Mouse (Mus musculus) left cerebral cortex, adult 2 months (tissue): ENCODE measurements around the gene Zfp750. TPM values are rescaled to one million over a fixed set of nuclear protein-coding genes. Genes with fewer than 3 reads are reported as not detected.

Experiments
- DNase-seq, 2 experiments: peaks; one replicate each; pipeline ENCODE4 v3.0.0; 2021 to 2022; ENCODE audit warnings: low spot score in 2 of 2, mixed read lengths in 1 of 2; ENCODE audit errors: extremely low spot score in 1 of 2
- H3K27ac ChIP-seq: fragments of 200-600 bp; 2 replicates; pipeline ENCODE4 v1.8.1; 2022
- H3K4me3 ChIP-seq: fragments of 200-600 bp; 2 replicates; pipeline ENCODE4 v1.8.1; 2022
- CTCF ChIP-seq: fragments of 200-600 bp; IDR thresholded peaks from 2 replicates; pipeline ENCODE4 v1.8.1; 2022; ENCODE audit warnings: antibody characterized with exemption, mild to moderate bottlenecking, moderate library complexity
- intact Hi-C: fragments of 180-260 bp; cut with DNase I; formaldehyde crosslinking; loops from one replicate; pipeline ENCODE4 v1.15.1; 2025
- long read RNA-seq, 2 experiments: library from polyadenylated mRNA; stranded (forward); transcript quantifications; one replicate each; pipeline ENCODE4 v2.0.0; 2021; ENCODE audit warnings: borderline mapping rate in 2 of 2
- total RNA-seq, 2 experiments: library from RNA; stranded (reverse); gene quantifications; 2 replicates each; pipeline ENCODE4 v1.2.3; 2021

The Zfp750 gene
- under 1 TPM; 0.09 to 0.16 TPM for total RNA-seq
- long read RNA-seq, experiment 1 = 0 reads
- long read RNA-seq, experiment 2, partial matches to known transcripts = 0 of 1 reads
- long read RNA-seq, experiment 2, other reads (novel, unspliced or antisense) = 0 of 1 reads

DNA sequence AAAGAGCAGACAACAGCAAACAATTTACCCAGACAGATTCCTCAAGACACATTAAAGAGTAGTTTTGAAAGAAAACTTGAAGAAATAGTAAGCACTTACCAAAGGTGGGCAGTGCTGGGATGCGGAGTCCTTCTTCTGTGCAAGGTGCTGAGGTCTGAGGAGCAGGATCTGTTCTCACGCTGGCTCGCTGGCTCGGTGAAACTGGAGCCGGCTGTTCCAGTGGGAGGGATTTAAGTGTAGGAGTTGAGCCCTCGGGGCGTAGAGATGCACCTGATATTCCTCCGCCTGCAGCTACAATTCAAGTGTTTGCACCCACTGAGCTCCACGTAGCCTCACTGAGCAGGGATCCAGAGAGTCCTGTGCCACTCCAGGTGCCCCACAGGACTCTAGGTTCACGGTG is at the start of gene Zfp750:
Gene Zfp750, minus strand, starts transcription at position 203 of the 400 bp plus-strand sequence.
- no peak within 1 kb of the TSS for H3K27ac ChIP-seq
- intact Hi-C loops = no loop called here
- no peak for TF ChIP-seq CTCF
- DNase-seq = peak in 1 of 2 experiments; percentile 18
- H3K4me3 ChIP-seq = no peak within 1 kb of the TSS

GRCm38 (mm10) chr11:121564265-121564664 is 45.1 kb upstream of the Zfp750 start:
- Histone ChIP-seq H3K27ac (no peak overlapping the region), H3K4me3 (no peak overlapping the region)
- DNase-seq = no peak
- TF ChIP-seq CTCF = no peak
- intact Hi-C loops = no loop called here

- intact Hi-C loops = no loop called here
- Histone ChIP-seq H3K27ac (no peak overlapping the region), H3K4me3 (no peak overlapping the region)
- TF ChIP-seq CTCF = no peak
- DNase-seq = no peak
Observed at GRCm38 (mm10) chr11:121563312-121563711, 44.2 kb upstream of the Zfp750 start.

DNA sequence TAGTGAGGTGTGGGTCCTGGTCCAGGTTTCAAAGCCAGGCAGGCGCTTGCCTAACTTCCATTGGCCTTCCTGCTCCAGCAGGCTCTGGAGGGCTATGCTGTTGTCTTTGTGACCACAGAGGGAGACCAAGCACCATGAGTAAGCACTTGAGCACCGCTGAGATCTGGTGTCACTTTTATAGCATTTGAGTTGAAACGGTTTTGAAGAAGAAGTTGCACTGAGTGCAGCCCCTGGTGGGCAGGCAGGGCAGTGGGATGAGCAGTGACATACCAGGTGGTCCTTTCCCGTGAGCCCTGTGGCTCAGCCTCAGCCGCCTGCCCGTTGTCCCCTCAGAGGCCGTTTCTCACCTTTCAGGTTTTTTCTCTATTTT is 41.1 kb upstream of the Zfp750 start:
- TF ChIP-seq CTCF = no peak; the same call in 1 of the 2 replicates
- no peak for DNase-seq
- intact Hi-C loops = no loop called here
- Histone ChIP-seq H3K27ac (no peak overlapping the region), H3K4me3 (no peak overlapping the region)

- no peak overlapping the region for H3K4me3 ChIP-seq
- no peak for TF ChIP-seq CTCF
- DNase-seq = no peak
- intact Hi-C loops = no loop called here
- H3K27ac ChIP-seq = no peak overlapping the region
Observed at GRCm38 (mm10) chr11:121559527-121560293, 40.6 kb upstream of the Zfp750 start.

- no peak for TF ChIP-seq CTCF
- no peak overlapping the region for H3K27ac ChIP-seq
- DNase-seq = no peak
- H3K4me3 ChIP-seq = no peak overlapping the region
- intact Hi-C loops = no loop called here
Observed at GRCm38 (mm10) chr11:121558522-121558921, 39.4 kb upstream of the Zfp750 start.

- Histone ChIP-seq H3K27ac (no peak overlapping the region), H3K4me3 (no peak overlapping the region)
- TF ChIP-seq CTCF = no peak
- DNase-seq = no peak
- intact Hi-C loops = no loop called here
Observed at GRCm38 (mm10) chr11:121557946-121558345, 38.8 kb upstream of the Zfp750 start.

GRCm38 (mm10) chr11:121556727-121557126 is 37.6 kb upstream of the Zfp750 start:
- Histone ChIP-seq H3K27ac (no peak overlapping the region), H3K4me3 (no peak overlapping the region)
- DNase-seq = no peak
- no peak for TF ChIP-seq CTCF
- intact Hi-C loops = no loop called here

DNA sequence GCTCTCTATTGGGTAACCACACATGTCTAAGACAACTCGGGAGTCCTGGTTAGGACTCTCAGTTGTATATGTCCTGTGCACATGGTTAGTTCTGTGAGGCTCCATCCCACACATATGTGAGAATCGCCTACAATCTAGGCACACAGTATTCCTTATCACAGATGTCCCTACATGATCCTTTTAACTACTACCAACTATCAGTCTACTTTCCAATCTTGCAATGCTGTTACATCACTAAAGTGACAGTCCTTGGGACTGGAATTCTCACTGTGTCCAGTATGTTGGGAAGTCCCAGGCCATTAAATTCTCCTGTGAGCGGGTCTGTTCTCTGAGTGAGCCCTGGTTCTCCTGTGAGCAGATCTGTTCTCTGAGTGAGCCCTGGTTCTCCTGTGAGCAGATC is 34.3 kb upstream of the Zfp750 start:
- TF ChIP-seq CTCF = no peak
- intact Hi-C loops = no loop called here
- Histone ChIP-seq H3K27ac (no peak overlapping the region), H3K4me3 (no peak overlapping the region)
- DNase-seq = no peak

- H3K27ac ChIP-seq = no peak overlapping the region
- no peak for DNase-seq
- H3K4me3 ChIP-seq = no peak overlapping the region
- TF ChIP-seq CTCF = no peak
- intact Hi-C loops = no loop called here
Observed at GRCm38 (mm10) chr11:121552846-121553457, 33.8 kb upstream of the Zfp750 start.

- intact Hi-C loops = no loop called here
- H3K4me3 ChIP-seq = no peak overlapping the region
- no peak overlapping the region for H3K27ac ChIP-seq
- no peak for TF ChIP-seq CTCF
- no peak for DNase-seq
Observed at GRCm38 (mm10) chr11:121552167-121552566, 33.0 kb upstream of the Zfp750 start.

- Histone ChIP-seq H3K27ac (no peak overlapping the region), H3K4me3 (no peak overlapping the region)
- no peak for DNase-seq
- no peak for TF ChIP-seq CTCF
- intact Hi-C loops = no loop called here
Observed at GRCm38 (mm10) chr11:121551206-121551799, 32.2 kb upstream of the Zfp750 start.
